8 mouse cellular contexts compared by ENCODE assay signal in genomic region chr10:60566369-60567037, GRCm38 (mm10).
DNase-seq lines count a peak whose midpoint lies in the region; ATAC-seq and TF ChIP-seq lines count a peak whose summit lies in the region.

No protein-coding gene starts in this region.

- H3K9ac ChIP-seq in heart, embryonic 11.5 days (ENCODE audit: low read depth, low read length) = no peak overlapping the region
- no peak overlapping the region for H3K9ac ChIP-seq in intestine, embryonic 15.5 days
- no peak overlapping the region for H3K9ac ChIP-seq in midbrain, embryonic 14.5 days (replicated peaks; ENCODE audit: low read length)

- intact Hi-C loops in heart, postnatal 14 days (cut with DNase I) = no loop called here

- TF ChIP-seq CTCF in bone marrow, adult 2 months (IDR thresholded peaks at IDR 0.05; ENCODE audit: control insufficient read depth, insufficient read depth, low read length) = no peak

- H3K27ac ChIP-seq in heart, embryonic 11.5 days (ENCODE audit: low read depth, low read length) = no peak overlapping the region
- no peak overlapping the region for H3K27ac ChIP-seq in bone marrow, adult 2 months (ENCODE audit: control insufficient read depth, insufficient read depth, low read depth, low read length, poor library complexity)
- H3K27ac ChIP-seq in intestine, embryonic 15.5 days = no peak overlapping the region
- H3K27ac ChIP-seq in midbrain, embryonic 14.5 days (replicated peaks; ENCODE audit: low read depth, low read length) = 0 out of 2 replicates have a peak overlapping the region, but pooled peaks have one; percentile 14

- H3K9me3 ChIP-seq in heart, embryonic 11.5 days (replicated peaks; ENCODE audit: control insufficient read depth, low read length) = no peaks in the 10 kb centered on the region
- no peaks in the 10 kb centered on the region for H3K9me3 ChIP-seq in intestine, embryonic 15.5 days
- no peaks in the 10 kb centered on the region for H3K9me3 ChIP-seq in midbrain, embryonic 14.5 days (ENCODE audit: control insufficient read depth, low read length)

- no peak for DNase-seq in heart, postnatal 14 days
- DNase-seq in midbrain, embryonic 14.5 days = peak; percentile 56
- DNase-seq in urinary bladder, postnatal 25 days (ENCODE audit: low spot score) = no peak
- no peak for DNase-seq in cerebellum, postnatal 36 days
- no peak for DNase-seq in adrenal gland, postnatal 36 days

- H3K4me2 ChIP-seq in heart, embryonic 11.5 days = peak overlapping the region; percentile 15
- peak overlapping the region; percentile 26 for H3K4me2 ChIP-seq in intestine, embryonic 15.5 days (replicated peaks)
- H3K4me2 ChIP-seq in midbrain, embryonic 14.5 days (ENCODE audit: low read length) = peak overlapping the region; percentile 38

- H3K27me3 ChIP-seq in heart, embryonic 11.5 days (ENCODE audit: control insufficient read depth, insufficient read depth, low read length) = no peaks in the 10 kb centered on the region
- H3K27me3 ChIP-seq in intestine, embryonic 15.5 days (replicated peaks) = no peaks in the 10 kb centered on the region
- H3K27me3 ChIP-seq in midbrain, embryonic 14.5 days (ENCODE audit: control insufficient read depth, insufficient read depth, low read length) = no peaks in the 10 kb centered on the region

- 39% methylated on average over 24 of the region's 24 CpGs for WGBS in heart, embryonic 11.5 days (ENCODE audit: insufficient replicate concordance)
- WGBS in bone marrow, adult 2 months = 2% methylated on average over 24 of the region's 24 CpGs
- WGBS in intestine, embryonic 15.5 days = 37% methylated on average over 24 of the region's 24 CpGs
- WGBS in midbrain, embryonic 14.5 days = 39% methylated on average over 24 of the region's 24 CpGs

- peaks cover 17% of the 10 kb centered on the region for H3K4me1 ChIP-seq in heart, embryonic 11.5 days (ENCODE audit: control insufficient read depth, insufficient read depth, low read length)
- no peaks in the 10 kb centered on the region; the same call in 1 of the 2 replicates for H3K4me1 ChIP-seq in bone marrow, adult 2 months (ENCODE audit: control insufficient read depth, insufficient read depth, low read length)
- H3K4me1 ChIP-seq in intestine, embryonic 15.5 days (replicated peaks) = 0 out of 2 replicates have a peak, but pooled peaks cover 8% of the 10 kb centered on the region
- peaks cover 8% of the 10 kb centered on the region; the same call in 1 of the 2 replicates for H3K4me1 ChIP-seq in midbrain, embryonic 14.5 days (ENCODE audit: control insufficient read depth, insufficient read depth, low read length)

- no peaks in the 10 kb centered on the region for H3K36me3 ChIP-seq in heart, embryonic 11.5 days (ENCODE audit: control insufficient read depth, insufficient read depth, low read length)
- H3K36me3 ChIP-seq in intestine, embryonic 15.5 days = no peaks in the 10 kb centered on the region
- H3K36me3 ChIP-seq in midbrain, embryonic 14.5 days (ENCODE audit: control insufficient read depth, insufficient read depth, low read length) = no peaks in the 10 kb centered on the region

- TF ChIP-seq POLR2A in bone marrow, adult 2 months (IDR thresholded peaks at IDR 0.05; ENCODE audit: borderline replicate concordance, control insufficient read depth, low read depth, low read length) = no peak

- ATAC-seq in heart, embryonic 11.5 days (replicated peaks; ENCODE audit: insufficient number of reproducible peaks, low FRiP score, low TSS enrichment) = no peak
- ATAC-seq in intestine, embryonic 15.5 days = no peak
- no peak for ATAC-seq in midbrain, embryonic 14.5 days (ENCODE audit: low FRiP score, low TSS enrichment)

- H3K4me3 ChIP-seq in heart, embryonic 11.5 days (ENCODE audit: low read depth, low read length) = no peak overlapping the region
- peak overlapping the region; percentile 41 for H3K4me3 ChIP-seq in bone marrow, adult 2 months (replicated peaks; ENCODE audit: control insufficient read depth, low read depth, low read length)
- no peak overlapping the region for H3K4me3 ChIP-seq in intestine, embryonic 15.5 days (replicated peaks)
- no peak overlapping the region for H3K4me3 ChIP-seq in midbrain, embryonic 14.5 days (replicated peaks; ENCODE audit: low read depth, low read length)
